Mouse (Mus musculus) olfactory bulb, adult 2 months (tissue): Measurements from ENCODE around the gene Plekhm3. TPM values are rescaled to one million over a fixed set of nuclear protein-coding genes. Genes with fewer than 3 reads are reported as not detected.

Experiments
- H3K27ac ChIP-seq: fragments of 200-500 bp; 2 replicates; pipeline ENCODE4 v1.5.1; 2012; ENCODE audit warnings: low read depth, low read length; ENCODE audit not compliant: insufficient read depth
- H3K4me1 ChIP-seq: fragments of 200-500 bp; 2 replicates; pipeline ENCODE4 v1.6.1; 2012; ENCODE audit warnings: low read length; ENCODE audit not compliant: control insufficient read depth, insufficient read depth
- H3K4me3 ChIP-seq: fragments of 200-500 bp; 2 replicates; pipeline ENCODE4 v1.5.1; 2012; ENCODE audit warnings: mild to moderate bottlenecking, low read depth, low read length, moderate library complexity; ENCODE audit not compliant: insufficient read depth
- CTCF ChIP-seq: fragments of 200-500 bp; IDR thresholded peaks from 2 replicates; pipeline ENCODE4 v1.5.1; 2012; ENCODE audit warnings: low read depth, mild to moderate bottlenecking, low read length, moderate library complexity; ENCODE audit not compliant: insufficient read depth
- POLR2A ChIP-seq: fragments of 200-500 bp; IDR thresholded peaks from 2 replicates; pipeline ENCODE4 v1.6.1; 2012; ENCODE audit warnings: mild to moderate bottlenecking, low read depth, low read length, moderate library complexity; ENCODE audit not compliant: insufficient read depth
- WGBS: fragments of 180-500 bp; shearing (Covaris S2); methylation state at CpG from one replicate; pipeline ENCODE4 v1.1.7; 2018; 5-methylcytosine and 5-hydroxymethylcytosine counted together
- polyA plus RNA-seq: library from polyadenylated mRNA; stranded (reverse); fragments of >200 nt; gene quantifications from 2 replicates; pipeline ENCODE4 v1.2.4, GENCODE M21; 2012; ENCODE audit warnings: low replicate concordance; ENCODE audit not compliant: missing spikeins, insufficient read depth, insufficient read length

The Plekhm3 gene
- polyA plus RNA-seq, 1 experiment, result not detected

- WGBS, result 50% methylated on average over 1 of the region's 1 CpGs
- Histone ChIP-seq H3K4me3 (no peak overlapping the region), H3K4me1 (no peaks in the 10 kb centered on the region), H3K27ac (no peak overlapping the region)
- TF ChIP-seq POLR2A, result no peak
- TF ChIP-seq CTCF, result no peak
Measured at GRCm38 (mm10) chr1:64807766-64808165, 148.9 kb downstream of the Plekhm3 start.

GRCm38 (mm10) chr1:64805217-64805616 lies 151.4 kb downstream of the Plekhm3 start:
- 58% methylated on average over 2 of the region's 2 CpGs for WGBS
- no peaks in the 10 kb centered on the region for H3K4me1 ChIP-seq
- H3K4me3 ChIP-seq, result no peak overlapping the region
- no peak overlapping the region for H3K27ac ChIP-seq
- TF ChIP-seq POLR2A, result no peak
- TF ChIP-seq CTCF, result no peak

- no peak overlapping the region for H3K4me3 ChIP-seq
- H3K4me1 ChIP-seq, result no peaks in the 10 kb centered on the region
- H3K27ac ChIP-seq, result no peak overlapping the region
- no peak for TF ChIP-seq CTCF
- no peak for TF ChIP-seq POLR2A
- WGBS, result 81% methylated on average over 6 of the region's 6 CpGs
Measured at GRCm38 (mm10) chr1:64802631-64803030, 154.0 kb downstream of the Plekhm3 start.

- 95% methylated on average over 3 of the region's 3 CpGs for WGBS
- H3K27ac ChIP-seq, result no peak overlapping the region
- TF ChIP-seq CTCF (no peak), POLR2A (no peak)
- peaks cover 6% of the 10 kb centered on the region for H3K4me1 ChIP-seq
- H3K4me3 ChIP-seq, result no peak overlapping the region
Measured at GRCm38 (mm10) chr1:64797621-64798020, 159.0 kb downstream of the Plekhm3 start.

GRCm38 (mm10) chr1:64796867-64797582 lies 159.6 kb downstream of the Plekhm3 start:
- 94% methylated on average over 6 of the region's 6 CpGs for WGBS

GRCm38 (mm10) chr1:64795284-64796040 lies 161.2 kb downstream of the Plekhm3 start:
- TF ChIP-seq POLR2A (no peak), CTCF (no peak)
- no peak overlapping the region for H3K27ac ChIP-seq
- H3K4me3 ChIP-seq, result no peak overlapping the region
- WGBS, result 72% methylated on average over 8 of the region's 8 CpGs
- H3K4me1 ChIP-seq, result peaks cover 19% of the 10 kb centered on the region

More at GRCm38 (mm10) chr1:64796867-64797582, 159.6 kb downstream of the Plekhm3 start:
- TF ChIP-seq CTCF (no peak), POLR2A (no peak)
- peaks cover 11% of the 10 kb centered on the region for H3K4me1 ChIP-seq
- H3K27ac ChIP-seq, result no peak overlapping the region
- no peak overlapping the region for H3K4me3 ChIP-seq

- Histone ChIP-seq H3K27ac (no peak overlapping the region), H3K4me1 (peaks cover 24% of the 10 kb centered on the region), H3K4me3 (no peak overlapping the region)
- no peak for TF ChIP-seq CTCF
- TF ChIP-seq POLR2A, result no peak
- 96% methylated on average over 11 of the region's 11 CpGs for WGBS
Measured at GRCm38 (mm10) chr1:64794096-64794495, 162.5 kb downstream of the Plekhm3 start.

- WGBS, result 78% methylated on average over 4 of the region's 4 CpGs
- H3K4me1 ChIP-seq, result peaks cover 25% of the 10 kb centered on the region
- TF ChIP-seq POLR2A, result no peak
- no peak overlapping the region for H3K4me3 ChIP-seq
- H3K27ac ChIP-seq, result peak overlapping the region; percentile 56; the same call in 1 of the 2 replicates
Measured at GRCm38 (mm10) chr1:64793234-64793530, 163.4 kb downstream of the Plekhm3 start.

- no peak overlapping the region for H3K4me3 ChIP-seq
- H3K27ac ChIP-seq, result peak overlapping the region; percentile 59
- no peak for TF ChIP-seq POLR2A
- TF ChIP-seq CTCF, result no peak
- peaks cover 26% of the 10 kb centered on the region for H3K4me1 ChIP-seq
- 58% methylated on average over 11 of the region's 11 CpGs for WGBS
Measured at GRCm38 (mm10) chr1:64792521-64793233, 163.9 kb downstream of the Plekhm3 start.
